Mouse (Mus musculus) embryonic facial prominence, embryonic 12.5 days (tissue): ENCODE measurements around the gene Nhlrc2. TPM values are rescaled to one million over a fixed set of nuclear protein-coding genes. Genes with fewer than 3 reads are reported as not detected.
"Not testable (repeated sequence)": the region's sequence is repeated elsewhere in the genome, so short reads cannot be mapped to it uniquely, and the experiment has no call there.

ENCODE experiments used
- ATAC-seq: fragments of 200-750 bp; cut with Nextera tagmentation; 2 replicates; pipeline ENCODE4 v1.8.0; 2017; ENCODE audit not compliant: insufficient number of reproducible peaks, insufficient read depth, low FRiP score, low TSS enrichment
- H3K27ac ChIP-seq: fragments of 300-500 bp; sonication (generic); 2 replicates; pipeline ENCODE4 v1.5.1; 2016; ENCODE audit warnings: mild to moderate bottlenecking
- H3K27me3 ChIP-seq: fragments of 300-500 bp; sonication (generic); 2 replicates; pipeline ENCODE4 v1.6.1; 2016; ENCODE audit warnings: mild to moderate bottlenecking, moderate library complexity
- H3K36me3 ChIP-seq: fragments of 300-500 bp; sonication (generic); 2 replicates; pipeline ENCODE4 v1.6.1; 2016; ENCODE audit warnings: mild to moderate bottlenecking
- H3K4me1 ChIP-seq: fragments of 300-500 bp; sonication (generic); 2 replicates; pipeline ENCODE4 v1.6.1; 2016
- H3K4me2 ChIP-seq: fragments of 300-500 bp; sonication (generic); replicated peaks from 2 replicates; pipeline ENCODE4 v1.6.1; 2016; ENCODE audit warnings: mild to moderate bottlenecking, moderate library complexity
- H3K4me3 ChIP-seq: fragments of 300-500 bp; sonication (generic); 2 replicates; pipeline ENCODE4 v1.5.1; 2016; ENCODE audit warnings: mild to moderate bottlenecking
- H3K9ac ChIP-seq: fragments of 300-500 bp; sonication (generic); 2 replicates; pipeline ENCODE4 v1.6.1; 2016; ENCODE audit warnings: mild to moderate bottlenecking, moderate library complexity
- H3K9me3 ChIP-seq: fragments of 300-500 bp; sonication (generic); 2 replicates; pipeline ENCODE4 v1.6.1; 2016; ENCODE audit warnings: mild to moderate bottlenecking, moderate library complexity
- WGBS: fragments of 180-500 bp; shearing (Covaris S2); methylation state at CpG from one replicate; pipeline ENCODE4 v1.1.7; 2016; 5-methylcytosine and 5-hydroxymethylcytosine counted together
- polyA plus RNA-seq: library from polyadenylated mRNA; unstranded; fragments of >200 nt; fragmentation: Nextera tagmentation; extraction: Ambion mirVana; gene quantifications from 2 replicates; pipeline ENCODE4 v1.2.1, GENCODE M21; 2016

Gene Nhlrc2
- polyA plus RNA-seq, result 18.8 and 19.1 TPM in 2 replicates

GRCm38 (mm10) chr19:56548230-56549032 lies at the start of gene Nhlrc2:
Gene Nhlrc2, plus strand, starts transcription at chr19:56548261.
- H3K27me3 ChIP-seq, result no peaks in the 10 kb centered on the region
- H3K4me1 ChIP-seq, result peaks cover 20% of the 10 kb centered on the region
- under 1% methylated on average over 67 of the region's 69 CpGs for WGBS
- peak; percentile 78 for ATAC-seq
- H3K9ac ChIP-seq, result peak within 1 kb of the TSS; percentile 95
- peak within 1 kb of the TSS; percentile 85 for H3K4me3 ChIP-seq
- H3K4me2 ChIP-seq, result peak within 1 kb of the TSS; percentile 71
- H3K9me3 ChIP-seq, result no peaks in the 10 kb centered on the region
- H3K36me3 ChIP-seq, result peaks cover 31% of the 10 kb centered on the region
- peak within 1 kb of the TSS; percentile 98 for H3K27ac ChIP-seq

GRCm38 (mm10) chr19:56503069-56503468 lies 45.0 kb upstream of the Nhlrc2 start:
- not testable (repeated sequence) for H3K36me3 ChIP-seq, H3K9ac ChIP-seq, ATAC-seq, H3K27ac ChIP-seq, H3K4me1 ChIP-seq, H3K27me3 ChIP-seq, H3K9me3 ChIP-seq, H3K4me2 ChIP-seq, H3K4me3 ChIP-seq
- no CpG with 5 or more reads among the region's 5 CpGs for WGBS

GRCm38 (mm10) chr19:56503525-56503924 lies 44.5 kb upstream of the Nhlrc2 start:
- WGBS, result no CpG with 5 or more reads among the region's 5 CpGs
- H3K27ac ChIP-seq, H3K27me3 ChIP-seq, H3K4me3 ChIP-seq, H3K4me2 ChIP-seq, H3K4me1 ChIP-seq, ATAC-seq, H3K36me3 ChIP-seq, H3K9me3 ChIP-seq, H3K9ac ChIP-seq: not testable (repeated sequence)

- H3K9ac ChIP-seq, ATAC-seq, H3K4me1 ChIP-seq, H3K27ac ChIP-seq, H3K36me3 ChIP-seq, H3K27me3 ChIP-seq, H3K4me3 ChIP-seq, H3K4me2 ChIP-seq, H3K9me3 ChIP-seq: not testable (repeated sequence)
- no CpG with 5 or more reads among the region's 4 CpGs for WGBS
Observed at GRCm38 (mm10) chr19:56511207-56511606, 36.9 kb upstream of the Nhlrc2 start.

- H3K4me2 ChIP-seq, H3K9me3 ChIP-seq, H3K27me3 ChIP-seq, H3K36me3 ChIP-seq, H3K27ac ChIP-seq, H3K4me3 ChIP-seq, H3K9ac ChIP-seq, H3K4me1 ChIP-seq, ATAC-seq: not testable (repeated sequence)
- no CpG with 5 or more reads among the region's 2 CpGs for WGBS
Observed at GRCm38 (mm10) chr19:56513527-56513926, 34.5 kb upstream of the Nhlrc2 start.

GRCm38 (mm10) chr19:56519408-56519807 lies 28.7 kb upstream of the Nhlrc2 start:
- H3K9ac ChIP-seq, H3K4me1 ChIP-seq, ATAC-seq, H3K4me2 ChIP-seq, H3K36me3 ChIP-seq, H3K27me3 ChIP-seq, H3K9me3 ChIP-seq, H3K27ac ChIP-seq, H3K4me3 ChIP-seq: not testable (repeated sequence)
- no CpG with 5 or more reads among the region's 7 CpGs for WGBS

- H3K9ac ChIP-seq, H3K27me3 ChIP-seq, H3K4me1 ChIP-seq, H3K27ac ChIP-seq, H3K9me3 ChIP-seq, ATAC-seq, H3K4me3 ChIP-seq, H3K4me2 ChIP-seq: not testable (repeated sequence)
- no CpG with 5 or more reads among the region's 11 CpGs for WGBS
- H3K36me3 ChIP-seq, result peaks cover 13% of the 10 kb centered on the region
Observed at GRCm38 (mm10) chr19:56530529-56530928, 17.5 kb upstream of the Nhlrc2 start.

- Histone ChIP-seq H3K4me2 (no peak overlapping the region), H3K27me3 (no peaks in the 10 kb centered on the region), H3K9me3 (no peaks in the 10 kb centered on the region), H3K9ac (no peak overlapping the region), H3K27ac (no peak overlapping the region), H3K4me3 (no peak overlapping the region), H3K4me1 (no peaks in the 10 kb centered on the region), H3K36me3 (peaks cover 19% of the 10 kb centered on the region)
- WGBS, result 93% methylated on average over 12 of the region's 12 CpGs
- ATAC-seq, result no peak
Observed at GRCm38 (mm10) chr19:56531251-56531650, 16.8 kb upstream of the Nhlrc2 start.

- no peak overlapping the region for H3K4me2 ChIP-seq
- H3K27ac ChIP-seq, result no peak overlapping the region
- H3K9me3 ChIP-seq, result no peaks in the 10 kb centered on the region
- no peaks in the 10 kb centered on the region for H3K4me1 ChIP-seq
- H3K36me3 ChIP-seq, result peaks cover 25% of the 10 kb centered on the region
- 89% methylated on average over 14 of the region's 14 CpGs for WGBS
- no peaks in the 10 kb centered on the region for H3K27me3 ChIP-seq
- no peak for ATAC-seq
- H3K9ac ChIP-seq, result no peak overlapping the region
- no peak overlapping the region for H3K4me3 ChIP-seq
Observed at GRCm38 (mm10) chr19:56533291-56534071, 14.6 kb upstream of the Nhlrc2 start.

- 81% methylated on average over 3 of the region's 3 CpGs for WGBS
- no peak for ATAC-seq
- Histone ChIP-seq H3K36me3 (peaks cover 25% of the 10 kb centered on the region), H3K9me3 (no peaks in the 10 kb centered on the region), H3K4me3 (no peak overlapping the region), H3K27me3 (no peaks in the 10 kb centered on the region), H3K4me2 (no peak overlapping the region), H3K4me1 (no peaks in the 10 kb centered on the region), H3K27ac (no peak overlapping the region), H3K9ac (no peak overlapping the region)
Observed at GRCm38 (mm10) chr19:56534337-56534736, 13.7 kb upstream of the Nhlrc2 start.

- H3K27me3 ChIP-seq, result no peaks in the 10 kb centered on the region
- H3K9me3 ChIP-seq, result no peaks in the 10 kb centered on the region
- WGBS, result 86% methylated on average over 9 of the region's 9 CpGs
- no peak overlapping the region for H3K4me2 ChIP-seq
- H3K36me3 ChIP-seq, result peaks cover 26% of the 10 kb centered on the region
- no peaks in the 10 kb centered on the region for H3K4me1 ChIP-seq
- no peak overlapping the region for H3K9ac ChIP-seq
- H3K27ac ChIP-seq, result no peak overlapping the region
- H3K4me3 ChIP-seq, result no peak overlapping the region
- no peak for ATAC-seq
Observed at GRCm38 (mm10) chr19:56535064-56535463, 13.0 kb upstream of the Nhlrc2 start.

GRCm38 (mm10) chr19:56535765-56536164 lies 12.3 kb upstream of the Nhlrc2 start:
- ATAC-seq, result no peak
- WGBS, result 90% methylated on average over 9 of the region's 9 CpGs
- no peak overlapping the region for H3K4me3 ChIP-seq
- H3K27ac ChIP-seq, result no peak overlapping the region
- H3K36me3 ChIP-seq, result peaks cover 30% of the 10 kb centered on the region
- no peaks in the 10 kb centered on the region for H3K27me3 ChIP-seq
- no peaks in the 10 kb centered on the region for H3K4me1 ChIP-seq
- H3K9me3 ChIP-seq, result no peaks in the 10 kb centered on the region
- no peak overlapping the region for H3K4me2 ChIP-seq
- H3K9ac ChIP-seq, result no peak overlapping the region
